Mouse (Mus musculus) heart, postnatal 0 days (tissue): ENCODE data around the gene Nrxn2.

Experiments
- CTCF ChIP-seq: IDR thresholded peaks from 2 replicates; pipeline ENCODE4 v1.5.1; 2016; ENCODE audit warnings: antibody characterized with exemption, control low read depth, low read depth
- EP300 ChIP-seq: IDR thresholded peaks from 2 replicates; pipeline ENCODE4 v1.6.1; 2016; ENCODE audit warnings: antibody characterized with exemption, low read depth

DNA sequence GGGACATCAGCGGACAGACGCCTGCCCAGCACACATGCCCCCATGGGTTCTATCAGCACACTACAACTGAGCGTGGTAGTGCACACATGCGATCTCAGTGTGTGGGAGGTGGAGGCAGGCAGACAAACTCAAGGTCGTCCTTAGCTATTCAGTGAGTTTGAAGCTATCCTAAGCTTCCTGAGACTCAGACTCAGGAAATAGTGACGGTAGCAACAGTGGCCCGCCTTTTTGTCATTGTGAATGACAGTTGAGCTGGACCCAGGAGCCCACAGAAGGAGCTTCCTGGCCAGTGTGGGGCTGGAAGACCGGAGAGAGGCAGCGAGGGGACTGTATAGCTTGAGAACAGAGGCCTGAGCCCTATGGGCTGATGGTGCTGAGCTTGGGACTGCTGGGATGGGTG, 54.3 kb downstream of the Nrxn2 start:
- no peak for TF ChIP-seq CTCF
- no peak for TF ChIP-seq EP300
